Mouse (Mus musculus) gastrocnemius, adult 2 months (tissue): ENCODE measurements around the gene Eif4e1b. TPM values are rescaled to one million over a fixed set of nuclear protein-coding genes. Genes with fewer than 3 reads are reported as not detected.
"Not testable (repeated sequence)": the region's sequence is repeated elsewhere in the genome, so short reads cannot be mapped to it uniquely, and the experiment has no call there.

ENCODE experiments used
- DNase-seq: peaks from one replicate; pipeline ENCODE4 v3.0.0; 2022
- H3K27ac ChIP-seq: fragments of 200-600 bp; 2 replicates; pipeline ENCODE4 v1.8.1; 2022; ENCODE audit warnings: mild to moderate bottlenecking
- H3K4me3 ChIP-seq: fragments of 200-600 bp; 2 replicates; pipeline ENCODE4 v1.8.1; 2022; ENCODE audit warnings: mild to moderate bottlenecking, moderate library complexity
- CTCF ChIP-seq: fragments of 200-600 bp; IDR thresholded peaks from 2 replicates; pipeline ENCODE4 v1.8.1; 2022; ENCODE audit warnings: antibody characterized with exemption, mild to moderate bottlenecking, moderate library complexity
- intact Hi-C: fragments of 180-260 bp; cut with DNase I; formaldehyde crosslinking; loops from one replicate; pipeline ENCODE4 v1.15.1; 2025
- total RNA-seq, 2 experiments: library from RNA; stranded (reverse); gene quantifications; 2 replicates each; pipeline ENCODE4 v1.2.3; 2021

Eif4e1b gene
- total RNA-seq, 2 experiments from 2014 or later: not detected

DNA sequence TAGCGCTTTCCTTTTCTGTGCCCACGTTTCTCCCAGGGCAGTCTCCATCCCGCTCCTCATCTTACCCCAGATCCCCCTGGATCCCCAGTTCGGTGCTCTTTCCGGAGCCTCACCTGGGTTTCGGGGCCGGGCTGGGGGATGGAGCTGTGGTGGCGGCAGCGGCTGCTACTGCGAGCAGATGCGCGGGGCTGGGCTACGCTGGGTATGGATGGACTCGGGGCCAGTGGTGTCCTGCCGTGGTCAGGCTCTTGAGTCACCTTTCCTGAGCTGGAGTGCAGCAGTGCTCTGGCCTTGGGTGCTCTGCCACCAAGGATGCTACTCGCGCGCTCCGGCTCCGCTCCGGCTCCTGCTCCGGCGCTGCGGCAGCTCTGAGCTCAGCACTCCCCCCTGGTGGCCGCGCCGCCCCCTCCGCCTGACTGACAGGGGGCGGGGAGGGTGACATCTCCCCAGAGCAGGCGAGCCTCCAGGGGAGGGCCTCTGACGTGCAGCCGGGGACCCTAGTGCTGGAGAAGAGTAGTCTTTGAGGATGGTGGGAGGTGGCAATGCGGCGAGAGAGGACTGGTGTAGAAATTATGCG, 17.5 kb upstream of the Eif4e1b start, which contains the start of gene Sncb:
TSS of gene Sncb (minus strand) at position 404 of the 577 bp plus-strand sequence.
- peak within 1 kb of the TSS; percentile 48 for H3K4me3 ChIP-seq
- intact Hi-C loops: no loop called here

DNA sequence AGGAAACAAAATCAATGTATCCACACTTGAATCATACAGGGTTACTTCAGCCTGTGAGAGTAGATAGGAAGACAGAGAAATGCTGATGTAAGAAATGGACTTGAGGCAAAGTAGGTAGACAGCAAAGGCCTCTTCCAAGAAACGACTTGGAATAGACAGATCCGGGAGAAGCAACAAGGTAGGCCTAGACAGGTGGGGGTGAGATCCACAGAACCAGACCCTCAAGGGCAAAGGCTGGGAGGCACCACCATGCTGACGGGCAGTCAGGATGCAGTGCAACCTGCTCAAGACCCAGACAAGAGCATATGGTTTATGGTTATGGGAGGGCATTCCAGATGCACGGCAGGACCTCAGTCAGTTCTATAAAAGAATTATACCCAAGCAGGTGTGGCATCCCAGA, 16.8 kb upstream of the Eif4e1b start:
- H3K4me3 ChIP-seq: no peak overlapping the region
- no peak for DNase-seq
- intact Hi-C loops: no loop called here
- TF ChIP-seq CTCF: no peak
- H3K27ac ChIP-seq: no peak overlapping the region

More for the DNA sequence above, 17.5 kb upstream of the Eif4e1b start, which contains the start of gene Sncb:
- DNase-seq: peak; percentile 73
- TF ChIP-seq CTCF: peak; percentile 82
- H3K27ac ChIP-seq: no peak within 1 kb of the TSS

DNA sequence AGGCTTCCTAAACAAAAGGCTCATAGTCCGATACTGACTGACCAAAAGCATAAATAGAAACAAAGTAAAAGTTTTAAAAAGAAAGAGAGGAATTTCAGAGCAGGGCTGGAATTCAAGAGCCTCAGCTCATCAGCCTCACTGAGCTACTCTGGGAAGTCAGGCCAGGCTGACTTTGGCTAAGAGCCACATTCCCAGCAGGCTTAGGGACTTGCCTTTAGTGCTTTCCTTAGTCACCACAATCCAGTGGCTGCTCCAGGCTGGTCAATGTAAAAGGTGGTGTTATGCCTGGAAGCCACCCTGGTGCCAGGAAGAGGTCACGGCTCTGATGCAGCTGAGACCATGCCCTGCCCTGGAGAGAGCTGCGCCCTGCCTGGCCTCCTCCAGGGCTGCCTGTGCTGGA, 3.2 kb upstream of the Eif4e1b start:
- intact Hi-C loops: no loop called here
- Histone ChIP-seq H3K4me3 (no peak overlapping the region), H3K27ac (peak overlapping the region; percentile 68)
- no peak for TF ChIP-seq CTCF
- peak; percentile 68 for DNase-seq

DNA sequence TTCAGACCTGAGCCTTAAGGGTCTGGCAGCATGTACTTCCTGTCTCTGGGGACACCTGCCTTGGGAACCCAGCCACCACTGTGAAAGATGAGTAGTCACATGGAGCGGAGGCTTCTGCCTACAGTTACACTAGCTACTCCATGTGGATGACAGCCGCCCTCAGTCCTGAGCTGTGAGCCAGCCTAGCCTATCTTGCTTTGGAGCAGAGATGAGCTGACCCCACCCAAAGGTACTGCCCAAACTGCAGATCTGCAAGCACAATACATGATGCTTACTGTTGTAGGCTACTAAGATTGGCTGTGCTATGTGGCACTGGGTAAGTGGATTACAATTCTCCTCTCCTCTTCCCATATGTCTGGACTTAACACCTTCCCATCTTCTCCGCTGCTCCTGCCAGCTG, 2.7 kb upstream of the Eif4e1b start:
- no peak for TF ChIP-seq CTCF
- intact Hi-C loops: no loop called here
- Histone ChIP-seq H3K27ac (peak overlapping the region; percentile 68), H3K4me3 (no peak overlapping the region)
- peak; percentile 49 for DNase-seq

DNA sequence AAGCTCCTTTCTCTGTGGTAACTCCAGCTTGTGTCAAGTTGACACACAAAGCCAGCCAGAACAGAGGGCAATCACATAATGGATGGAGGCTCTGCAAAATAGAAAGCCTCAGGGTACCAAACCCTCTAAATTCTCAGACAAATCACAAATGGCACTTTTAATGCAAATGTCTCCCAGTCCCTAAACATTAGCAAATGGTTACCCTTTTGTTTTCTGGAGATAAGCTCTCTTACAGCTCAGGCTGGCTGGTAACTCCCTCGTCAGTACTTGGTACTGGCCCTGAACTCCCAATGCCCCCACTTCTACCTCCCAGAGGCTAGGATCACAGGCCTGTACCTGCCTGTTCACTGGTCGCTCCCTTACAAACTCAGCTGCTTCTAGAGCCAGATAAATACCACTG, 563 bp upstream of the Eif4e1b start:
- DNase-seq: no peak
- intact Hi-C loops: no loop called here
- no peak for TF ChIP-seq CTCF
- Histone ChIP-seq H3K4me3 (no peak overlapping the region), H3K27ac (no peak overlapping the region)

DNA sequence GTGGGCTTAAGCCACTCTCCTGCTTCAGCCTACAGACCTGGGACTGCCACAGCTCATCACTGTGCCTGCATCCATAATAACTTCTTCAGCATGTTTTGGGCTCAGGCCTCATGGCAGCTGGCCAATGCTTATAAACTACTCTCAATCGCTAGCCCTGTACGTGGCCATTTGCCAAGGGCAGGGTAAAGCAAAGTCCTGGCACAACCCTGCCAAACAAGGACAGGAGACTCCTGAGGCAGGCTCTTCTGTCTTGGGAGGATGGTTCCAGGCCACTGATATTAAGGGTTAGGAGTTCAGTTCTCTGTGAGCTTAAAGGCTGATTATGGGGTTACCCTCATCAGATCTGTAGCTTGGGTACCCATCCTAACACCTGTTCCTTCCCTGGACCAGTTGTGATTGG, 3.8 kb downstream of the Eif4e1b start:
- H3K4me3 ChIP-seq, H3K27ac ChIP-seq, DNase-seq, intact Hi-C loops: not testable (repeated sequence)

DNA sequence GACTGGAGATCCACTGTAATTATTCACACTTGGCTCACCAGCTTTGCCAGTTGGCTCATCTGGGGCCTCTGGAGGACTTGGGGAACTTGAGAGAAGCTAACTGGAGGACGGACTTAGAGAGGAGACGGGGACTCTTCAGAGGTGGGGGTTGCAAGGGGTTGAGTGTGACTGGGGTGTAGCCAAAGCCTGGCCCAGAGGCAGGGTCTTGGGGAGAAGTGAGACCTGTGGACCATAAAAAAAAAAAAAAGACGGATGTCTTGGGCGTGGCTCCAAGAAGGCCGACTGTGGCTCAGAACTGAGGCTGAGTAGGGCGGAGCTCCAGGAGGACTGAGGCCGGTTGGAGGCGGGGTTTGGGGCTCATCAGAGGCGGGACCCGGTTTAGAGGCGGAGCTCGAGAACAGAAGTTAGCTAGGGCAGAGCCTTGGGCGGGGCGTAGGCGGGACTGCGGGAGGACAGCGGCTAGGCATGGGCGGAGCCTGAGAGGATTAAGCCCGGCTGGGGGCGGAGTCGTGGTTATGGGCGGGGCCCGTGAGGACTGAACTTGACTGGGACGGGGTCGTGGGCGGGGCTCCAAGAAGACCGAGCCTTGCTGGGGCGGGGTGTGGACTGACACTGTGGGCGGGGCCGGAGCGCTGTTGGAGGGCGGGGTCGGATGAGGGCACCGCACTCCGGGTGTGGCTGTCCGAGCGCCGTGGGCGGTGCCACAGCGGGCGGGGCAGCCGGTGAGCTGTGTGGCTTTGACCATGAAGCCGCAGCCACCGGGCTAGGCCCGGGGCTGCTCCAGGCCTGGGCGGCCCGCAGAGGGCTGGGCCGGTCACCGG, 5.2 kb downstream of the Eif4e1b start, which contains the start of gene Tspan17:
TSS of gene Tspan17 (plus strand) at position 638 of the 821 bp plus-strand sequence.
- H3K27ac ChIP-seq: peak within 1 kb of the TSS; percentile 88
- no peak for TF ChIP-seq CTCF
- peak; percentile 99 for DNase-seq
- H3K4me3 ChIP-seq: peak within 1 kb of the TSS; percentile 78
- intact Hi-C loops: no loop called here

DNA sequence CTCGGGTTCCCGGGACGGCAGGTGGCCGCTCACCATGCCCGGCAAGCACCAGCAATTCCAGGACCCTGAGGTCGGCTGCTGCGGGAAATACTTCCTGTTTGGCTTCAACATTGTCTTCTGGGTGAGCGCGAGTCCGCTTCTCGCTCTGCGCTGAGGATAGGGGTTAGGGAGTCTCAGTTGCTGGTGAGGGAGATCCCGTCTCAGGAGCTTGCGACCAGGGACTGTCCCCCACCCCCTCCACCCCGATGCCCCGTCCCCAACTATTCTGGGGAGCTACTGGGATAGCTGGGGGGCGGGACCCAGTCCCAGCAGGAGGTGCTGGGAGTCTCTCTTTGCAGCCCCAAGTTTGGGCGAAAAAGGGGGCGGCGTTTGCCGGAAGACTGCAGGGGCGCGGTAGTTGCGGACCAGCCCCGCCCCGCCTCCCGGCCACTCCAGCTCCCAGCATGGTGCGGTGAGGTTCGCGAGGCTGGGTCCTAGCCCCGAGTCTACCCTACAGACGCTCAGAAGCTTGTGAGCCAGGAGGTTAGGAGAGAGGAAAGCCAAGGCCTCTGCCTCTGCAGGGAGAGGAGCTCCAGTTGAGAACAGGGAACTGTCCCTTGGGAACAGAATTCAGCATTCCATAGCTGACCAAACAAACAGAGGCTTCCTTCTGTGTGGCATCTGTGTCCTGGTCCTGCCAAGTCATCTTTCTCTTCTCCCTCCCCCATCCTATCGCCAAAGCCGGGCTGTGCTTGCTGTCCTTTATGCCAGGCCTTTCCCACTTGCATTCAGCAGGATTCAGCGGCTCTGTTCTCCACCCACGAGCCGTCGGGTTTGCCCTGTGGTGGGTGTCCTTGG, 6.0 kb downstream of the Eif4e1b start:
- intact Hi-C loops: no loop called here
- peak; percentile 73 for DNase-seq
- Histone ChIP-seq H3K4me3 (peak overlapping the region; percentile 78), H3K27ac (peak overlapping the region; percentile 88)
- no peak for TF ChIP-seq CTCF

DNA sequence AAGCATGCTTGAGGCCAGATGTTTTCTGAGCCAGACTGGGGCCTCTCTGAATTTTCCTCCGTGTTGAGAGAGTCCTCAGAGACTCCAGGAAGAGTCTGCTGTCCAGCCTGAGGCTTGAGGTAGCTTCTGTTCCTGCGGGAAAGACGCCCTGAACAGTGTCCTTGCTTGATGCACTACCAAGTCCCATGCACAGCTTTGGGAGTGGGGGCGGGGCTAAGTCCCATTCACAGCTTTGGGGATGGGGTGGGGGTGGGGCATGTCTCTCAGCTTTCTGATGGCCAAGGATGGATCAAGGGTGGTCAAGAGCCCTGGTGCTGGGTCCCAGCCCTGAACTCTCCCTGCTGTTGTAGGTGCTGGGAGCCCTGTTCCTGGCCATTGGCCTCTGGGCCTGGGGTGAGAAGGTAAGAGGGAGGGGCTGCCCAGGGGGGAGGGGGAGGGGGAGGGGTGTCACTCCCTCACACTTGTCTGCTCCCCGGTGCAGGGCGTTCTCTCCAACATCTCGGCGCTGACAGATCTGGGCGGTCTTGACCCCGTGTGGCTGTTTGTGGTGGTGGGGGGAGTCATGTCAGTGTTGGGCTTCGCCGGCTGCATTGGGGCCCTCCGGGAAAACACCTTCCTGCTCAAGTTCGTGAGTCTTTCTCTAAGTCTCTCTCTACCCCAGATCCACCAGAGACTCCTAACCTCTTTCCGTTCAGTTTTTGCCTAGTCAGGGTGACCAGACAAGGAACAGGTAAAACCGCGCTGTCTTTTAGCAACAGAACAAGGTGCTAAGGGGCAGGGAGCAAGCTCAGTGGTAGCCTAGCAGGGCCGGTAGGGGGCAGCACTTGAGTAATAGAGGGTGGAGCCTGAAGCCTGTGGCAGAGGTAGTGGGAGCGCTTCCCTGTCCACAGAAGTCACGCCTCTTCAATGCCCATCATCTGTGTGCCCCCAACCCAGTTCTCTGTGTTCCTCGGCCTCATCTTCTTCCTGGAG, 8.7 kb downstream of the Eif4e1b start:
- peak; percentile 42 for TF ChIP-seq CTCF
- Histone ChIP-seq H3K27ac (no peak overlapping the region), H3K4me3 (no peak overlapping the region)
- no peak for DNase-seq
- intact Hi-C loops: no loop called here

DNA sequence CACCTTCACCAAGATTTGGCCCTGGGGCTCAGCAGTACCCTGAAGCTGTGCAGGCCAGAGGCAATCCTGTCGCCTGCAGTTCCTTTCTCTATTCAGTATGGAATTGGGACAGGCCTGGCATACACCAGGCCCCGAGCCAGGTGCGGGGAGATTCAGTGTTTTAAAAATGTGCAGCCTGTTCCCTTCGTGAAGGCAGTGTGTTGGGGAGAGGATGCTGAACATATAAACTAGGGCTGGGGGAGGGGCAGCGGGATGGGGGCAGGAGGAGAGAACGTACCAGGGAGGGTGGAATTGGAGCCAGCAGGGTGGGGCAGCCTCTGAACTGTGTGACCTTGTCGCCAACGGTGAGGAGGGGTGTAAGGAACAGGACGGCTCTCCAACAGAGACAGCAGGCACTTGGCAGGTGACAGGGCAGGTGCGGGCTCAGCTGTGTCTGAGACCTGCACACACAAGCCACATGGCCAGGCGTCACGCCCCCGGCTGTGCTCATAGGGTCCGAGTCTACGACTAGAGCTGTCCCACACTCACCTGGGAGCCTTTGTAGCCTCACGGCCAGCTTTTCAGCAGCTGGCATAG, 10.3 kb downstream of the Eif4e1b start:
- Histone ChIP-seq H3K4me3 (no peak overlapping the region), H3K27ac (no peak overlapping the region)
- no peak for TF ChIP-seq CTCF
- intact Hi-C loops: no loop called here
- no peak for DNase-seq

DNA sequence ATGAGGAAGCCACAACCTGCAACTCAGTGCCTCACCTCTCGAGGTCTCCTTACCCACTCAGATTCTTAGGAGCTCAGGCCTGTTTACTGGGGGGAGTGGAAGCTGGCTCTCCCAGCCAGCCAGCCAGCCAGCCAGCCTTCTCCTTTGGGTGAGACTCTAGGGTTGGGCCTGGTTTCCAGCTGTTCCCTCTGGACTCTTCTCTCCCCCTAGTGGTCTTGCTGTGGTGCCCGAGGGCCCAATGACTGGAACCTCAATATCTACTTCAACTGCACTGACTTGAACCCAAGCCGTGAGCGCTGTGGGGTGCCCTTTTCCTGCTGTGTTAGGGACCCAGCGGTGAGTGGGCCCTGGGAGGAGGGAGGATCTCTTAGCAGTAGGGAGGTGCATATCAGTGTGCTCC, 11.0 kb downstream of the Eif4e1b start:
- intact Hi-C loops: loop anchor here (5.0 kb wide), 1 partner anchor 382 kb away; no protein-coding TSS in a partner anchor
- no peak for DNase-seq

More for the DNA sequence above, 11.0 kb downstream of the Eif4e1b start:
- Histone ChIP-seq H3K4me3 (no peak overlapping the region), H3K27ac (no peak overlapping the region)
- peak; percentile 19; the same call in 1 of the 2 replicates for TF ChIP-seq CTCF
